Mouse (Mus musculus) cerebellum, adult 2 months (tissue): Measurements from ENCODE around the gene Gm19345. TPM values are rescaled to one million over a fixed set of nuclear protein-coding genes. Genes with fewer than 3 reads are reported as not detected.

ENCODE experiments used
- DNase-seq, 2 experiments: peaks; one replicate each; pipeline ENCODE4 v3.0.0; 2021
- H3K27ac ChIP-seq: fragments of 200-500 bp; 2 replicates; pipeline ENCODE4 v1.5.1; 2012; ENCODE audit warnings: low read length, control low read depth, inconsistent platforms; ENCODE audit not compliant: insufficient read depth
- H3K27me3 ChIP-seq: fragments of 200-500 bp; 2 replicates; pipeline ENCODE4 v1.6.1; 2012; ENCODE audit warnings: inconsistent platforms, mild to moderate bottlenecking, low read length, moderate library complexity; ENCODE audit not compliant: control insufficient read depth, insufficient read depth
- H3K4me1 ChIP-seq: fragments of 200-500 bp; 2 replicates; pipeline ENCODE4 v1.6.1; 2011; ENCODE audit warnings: low read length; ENCODE audit not compliant: control insufficient read depth, insufficient read depth
- H3K4me3 ChIP-seq: fragments of 200-500 bp; replicated peaks from 2 replicates; pipeline ENCODE3; 2011; ENCODE audit warnings: mild to moderate bottlenecking, low read depth, low read length, control low read depth; ENCODE audit not compliant: insufficient read depth
- CTCF ChIP-seq: fragments of 200-500 bp; IDR thresholded peaks from 2 replicates; pipeline ENCODE4 v1.5.1; 2011; ENCODE audit warnings: low read depth, mild to moderate bottlenecking, control low read depth, low read length, moderate library complexity, borderline replicate concordance; ENCODE audit not compliant: insufficient read depth
- POLR2A ChIP-seq: fragments of 200-500 bp; IDR thresholded peaks from 2 replicates; pipeline ENCODE4 v1.6.1; 2011; ENCODE audit warnings: low read length, control low read depth, borderline replicate concordance; ENCODE audit not compliant: insufficient read depth
- WGBS: fragments of 180-500 bp; shearing (Covaris S2); methylation state at CpG from one replicate; pipeline ENCODE4 v1.1.7; 2018; 5-methylcytosine and 5-hydroxymethylcytosine counted together
- polyA plus RNA-seq: library from polyadenylated mRNA; depleted of rRNA; stranded (reverse); fragments of >200 nt; gene quantifications from 2 replicates; pipeline ENCODE4 v1.2.3, GENCODE M21; 2012

Gm19345 gene
- polyA plus RNA-seq, 1 experiment: 8.2 TPM

GRCm38 (mm10) chr7:19815296-19816223 is 36.2 kb upstream of the Gm19345 start:
- no peak overlapping the region for H3K27ac ChIP-seq
- H3K4me1 ChIP-seq: no peaks in the 10 kb centered on the region
- TF ChIP-seq POLR2A (no peak), CTCF (no peak)
- 28% methylated on average over 17 of the region's 17 CpGs for WGBS
- DNase-seq: no peak
- H3K27me3 ChIP-seq: no peaks in the 10 kb centered on the region; the same call in 1 of the 2 replicates
- peak overlapping the region; percentile 47 for H3K4me3 ChIP-seq

GRCm38 (mm10) chr7:19816224-19816771 is 35.5 kb upstream of the Gm19345 start:
- no peak overlapping the region for H3K27ac ChIP-seq
- peak overlapping the region; percentile 47 for H3K4me3 ChIP-seq
- WGBS: 1% methylated on average over 28 of the region's 28 CpGs
- no peak for TF ChIP-seq POLR2A
- TF ChIP-seq CTCF: no peak
- DNase-seq: peak; percentile 18 to 27
- H3K4me1 ChIP-seq: no peaks in the 10 kb centered on the region
- H3K27me3 ChIP-seq: no peaks in the 10 kb centered on the region; the same call in 1 of the 2 replicates

- Histone ChIP-seq H3K4me1 (no peaks in the 10 kb centered on the region), H3K27me3 (peaks cover 1% of the 10 kb centered on the region; the same call in 1 of the 2 replicates), H3K4me3 (no peak overlapping the region), H3K27ac (no peak overlapping the region)
- WGBS: 17% methylated on average over 15 of the region's 15 CpGs
- DNase-seq: no peak
- TF ChIP-seq POLR2A (no peak), CTCF (no peak)
Observed at GRCm38 (mm10) chr7:19817382-19818105, 34.3 kb upstream of the Gm19345 start.

GRCm38 (mm10) chr7:19818440-19818839 is 33.4 kb upstream of the Gm19345 start:
- no peak overlapping the region for H3K27ac ChIP-seq
- TF ChIP-seq POLR2A (no peak), CTCF (no peak)
- H3K4me3 ChIP-seq: no peak overlapping the region
- WGBS: 80% methylated on average over 5 of the region's 5 CpGs
- H3K4me1 ChIP-seq: no peaks in the 10 kb centered on the region
- no peak for DNase-seq
- peaks cover 3% of the 10 kb centered on the region; the same call in 1 of the 2 replicates for H3K27me3 ChIP-seq

- peaks cover 3% of the 10 kb centered on the region; the same call in 1 of the 2 replicates for H3K27me3 ChIP-seq
- no peak overlapping the region for H3K27ac ChIP-seq
- TF ChIP-seq POLR2A (no peak), CTCF (no peak)
- H3K4me3 ChIP-seq: no peak overlapping the region
- no peaks in the 10 kb centered on the region for H3K4me1 ChIP-seq
- WGBS: 86% methylated on average over 7 of the region's 7 CpGs
- DNase-seq: no peak
Observed at GRCm38 (mm10) chr7:19818875-19819274, 32.9 kb upstream of the Gm19345 start.

GRCm38 (mm10) chr7:19820347-19821048 is 31.3 kb upstream of the Gm19345 start:
- WGBS: 65% methylated on average over 3 of the region's 3 CpGs
- peaks cover 4% of the 10 kb centered on the region; the same call in 1 of the 2 replicates for H3K27me3 ChIP-seq
- H3K4me1 ChIP-seq: no peaks in the 10 kb centered on the region
- no peak overlapping the region for H3K27ac ChIP-seq
- TF ChIP-seq POLR2A (no peak), CTCF (no peak)
- no peak overlapping the region for H3K4me3 ChIP-seq
- no peak for DNase-seq

GRCm38 (mm10) chr7:19821633-19822032 is 30.2 kb upstream of the Gm19345 start:
- 61% methylated on average over 7 of the region's 7 CpGs for WGBS
- no peaks in the 10 kb centered on the region for H3K4me1 ChIP-seq
- no peak for DNase-seq
- peaks cover 4% of the 10 kb centered on the region; the same call in 1 of the 2 replicates for H3K27me3 ChIP-seq
- H3K4me3 ChIP-seq: no peak overlapping the region
- no peak overlapping the region for H3K27ac ChIP-seq
- TF ChIP-seq POLR2A (no peak), CTCF (no peak)
